Mouse (Mus musculus): Measurements from ENCODE around the gene Krt19.

The Krt19 gene

DNA sequence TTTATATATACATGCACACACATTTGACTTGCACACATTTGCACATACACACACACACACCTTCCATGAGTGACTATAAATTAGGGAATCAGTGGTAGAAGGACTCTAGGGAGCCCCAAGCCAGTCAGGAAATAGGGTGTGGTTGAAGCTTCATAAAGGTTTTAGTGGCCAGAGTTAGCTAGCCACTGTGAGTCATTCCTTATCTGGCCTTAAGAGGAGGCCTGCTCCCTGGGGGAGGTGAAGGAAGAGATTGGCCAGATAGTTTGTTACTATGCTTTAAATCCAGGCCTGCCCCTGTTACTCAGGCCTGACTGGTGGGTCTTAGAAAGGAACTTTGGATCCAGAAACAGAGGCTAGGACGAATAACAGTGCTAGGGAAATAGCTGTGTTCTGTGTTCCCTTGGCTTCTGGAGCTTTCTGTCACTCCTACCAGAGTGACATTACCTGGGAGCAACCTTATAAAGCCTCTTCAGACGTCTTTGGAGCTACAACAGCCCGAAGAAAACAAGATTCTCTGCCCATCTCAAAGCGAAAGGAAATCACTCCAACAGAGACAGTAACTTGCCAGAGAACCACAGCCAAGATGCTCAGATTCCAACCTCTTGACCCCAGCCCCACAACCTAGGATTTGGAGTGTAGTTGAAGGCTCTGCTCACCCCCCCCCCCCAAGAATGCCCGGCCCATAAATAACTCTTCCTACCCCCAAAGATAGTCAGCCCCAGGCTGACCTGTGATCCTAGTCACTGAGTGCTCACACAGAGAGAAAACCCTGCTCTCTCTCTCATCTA lies 705 bp downstream of the Krt19 start:
- TF ChIP-seq GATA4 (IDR thresholded peaks at IDR 0.05; ENCODE audit: insufficient replicate concordance, low read length): no peak

DNA sequence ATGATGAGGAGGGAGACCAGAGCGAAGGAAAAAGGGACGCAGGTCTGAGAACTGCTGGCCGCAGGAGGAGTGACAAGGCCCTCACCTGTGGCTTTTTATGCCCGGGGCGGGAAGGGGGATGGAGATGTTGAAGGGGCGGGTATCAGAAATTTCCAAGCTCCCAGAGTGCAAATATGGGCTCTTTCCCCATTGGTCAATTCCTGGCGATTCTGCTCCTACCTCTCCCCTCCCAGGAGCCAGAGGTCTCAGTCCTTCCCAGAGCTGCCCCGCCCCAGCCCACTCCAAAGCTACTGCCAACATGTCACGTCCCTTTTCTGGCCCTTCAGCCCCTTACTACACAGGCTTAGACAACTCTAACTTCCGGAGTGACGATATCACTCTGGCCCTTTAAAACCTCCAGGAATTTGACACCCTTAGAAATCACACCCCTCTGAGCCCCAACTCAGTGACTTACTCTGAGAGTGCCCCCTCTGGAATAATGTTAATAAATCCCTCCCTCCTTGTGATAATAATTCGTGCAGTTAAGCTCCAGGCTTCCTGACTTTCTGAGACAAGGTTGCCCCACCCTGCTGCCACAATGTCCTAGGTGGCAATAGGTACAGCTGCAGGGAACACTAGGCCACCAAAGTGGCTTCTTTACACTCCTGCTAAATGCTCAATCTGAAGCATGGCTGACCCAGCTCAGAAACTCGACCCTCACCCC lies 2.5 kb downstream of the Krt19 start:
- TF ChIP-seq GATA4 (IDR thresholded peaks at IDR 0.05; ENCODE audit: insufficient replicate concordance, low read length): no peak

DNA sequence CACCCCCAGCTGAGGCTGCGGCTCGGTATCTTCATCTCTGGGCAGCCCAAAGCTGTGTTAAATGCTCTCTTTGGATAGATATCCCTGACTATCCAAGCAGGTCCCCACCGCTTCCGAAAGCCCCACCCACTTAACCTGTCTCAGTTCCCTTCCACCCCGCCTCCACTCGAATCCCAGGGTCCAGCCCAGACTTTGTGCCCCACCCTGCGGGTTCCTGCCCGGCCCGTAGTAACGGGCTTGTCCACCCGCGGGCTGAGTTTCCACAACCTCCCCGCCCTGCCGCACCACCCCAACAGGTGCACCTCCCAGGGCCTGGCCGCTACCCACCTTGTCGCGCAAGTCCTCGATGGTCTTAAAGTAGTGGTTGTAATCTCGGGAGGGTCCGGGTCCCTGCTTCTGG lies 3.4 kb downstream of the Krt19 start:
- no peak for TF ChIP-seq GATA4 (IDR thresholded peaks at IDR 0.05; ENCODE audit: insufficient replicate concordance, low read length)

DNA sequence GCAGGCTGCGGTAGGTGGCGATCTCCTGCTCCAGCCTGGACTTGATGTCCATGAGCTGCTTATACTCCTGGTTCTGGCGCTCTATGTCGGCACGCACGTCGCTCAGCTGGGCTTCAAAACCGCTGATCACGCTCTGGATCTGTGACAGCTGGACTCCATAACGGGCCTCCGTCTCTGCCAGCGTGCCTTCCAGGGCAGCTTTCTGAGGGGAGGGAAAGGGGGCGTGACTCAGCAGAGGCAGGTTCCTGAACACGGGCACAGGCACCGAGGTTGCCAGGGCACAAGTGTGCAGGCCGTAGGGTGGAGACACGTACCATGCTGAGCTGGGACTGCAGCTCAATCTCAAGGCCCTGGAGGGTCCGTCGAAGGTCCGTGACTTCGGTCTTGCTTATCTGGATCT lies 7.5 kb downstream of the Krt19 start:
- no peak for TF ChIP-seq GATA4 (IDR thresholded peaks at IDR 0.05; ENCODE audit: insufficient replicate concordance, low read length)

DNA sequence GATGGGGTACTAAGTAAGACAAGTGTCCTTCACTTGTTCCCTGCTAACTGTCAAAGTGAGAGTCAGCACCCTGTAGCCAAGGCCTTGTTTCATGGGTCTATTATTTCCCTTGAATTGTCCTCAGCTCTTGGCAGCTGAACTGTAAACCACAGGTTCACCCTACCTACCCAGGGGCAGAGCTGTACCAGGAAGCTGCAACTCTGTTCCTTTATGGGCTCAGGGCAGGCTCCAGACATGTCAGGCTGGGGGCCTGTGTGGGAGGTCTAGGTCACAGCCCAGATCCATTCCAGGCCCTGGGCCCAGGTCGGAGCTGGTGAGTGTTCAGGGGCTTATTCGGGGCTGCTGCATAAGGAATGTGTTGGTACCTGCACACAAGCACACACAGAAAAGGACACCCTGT lies 9.1 kb downstream of the Krt19 start:
- TF ChIP-seq GATA4 (IDR thresholded peaks at IDR 0.05; ENCODE audit: insufficient replicate concordance, low read length): no peak

DNA sequence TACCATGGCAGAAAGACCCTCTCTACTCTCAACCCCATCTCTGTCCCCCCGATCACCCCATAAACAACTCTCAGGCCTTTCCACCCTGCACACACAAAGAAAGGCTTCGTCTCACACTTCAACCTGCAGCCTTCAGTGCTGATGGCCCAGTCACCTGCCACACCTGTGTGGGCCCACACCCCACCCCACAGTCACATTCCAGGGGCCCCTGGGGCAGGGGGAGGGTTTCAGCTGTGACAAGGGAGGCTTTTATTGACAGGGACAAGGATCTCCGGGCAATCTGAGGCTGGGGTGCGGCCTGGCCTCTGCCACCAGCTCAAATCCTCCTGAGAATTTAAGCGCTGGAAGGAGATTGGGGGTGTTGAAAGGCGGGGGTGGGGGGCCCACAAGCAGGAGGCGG lies 9.7 kb downstream of the Krt19 start:
- no peak for TF ChIP-seq GATA4 (IDR thresholded peaks at IDR 0.05; ENCODE audit: insufficient replicate concordance, low read length)

DNA sequence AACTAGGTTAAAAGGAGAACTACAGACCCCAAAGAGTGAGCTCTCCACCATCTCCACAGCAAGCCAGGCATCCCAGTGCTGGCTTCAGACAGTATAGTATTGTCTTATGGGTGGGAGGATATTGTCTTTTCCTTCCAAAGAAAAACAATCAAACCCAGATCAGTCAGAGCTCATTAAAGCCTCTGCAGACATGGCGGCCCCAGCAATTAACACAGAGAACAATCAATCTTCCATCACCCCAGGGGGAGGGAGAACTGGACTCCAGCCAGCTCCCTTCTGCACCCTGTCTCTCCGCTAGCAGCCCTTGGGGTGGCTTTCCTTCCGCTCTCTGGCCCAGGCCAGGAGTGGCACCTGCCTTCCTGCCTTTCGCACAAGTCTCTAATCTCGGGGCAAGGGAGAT lies 10.8 kb downstream of the Krt19 start:
- TF ChIP-seq GATA4 (IDR thresholded peaks at IDR 0.05; ENCODE audit: insufficient replicate concordance, low read length): no peak

DNA sequence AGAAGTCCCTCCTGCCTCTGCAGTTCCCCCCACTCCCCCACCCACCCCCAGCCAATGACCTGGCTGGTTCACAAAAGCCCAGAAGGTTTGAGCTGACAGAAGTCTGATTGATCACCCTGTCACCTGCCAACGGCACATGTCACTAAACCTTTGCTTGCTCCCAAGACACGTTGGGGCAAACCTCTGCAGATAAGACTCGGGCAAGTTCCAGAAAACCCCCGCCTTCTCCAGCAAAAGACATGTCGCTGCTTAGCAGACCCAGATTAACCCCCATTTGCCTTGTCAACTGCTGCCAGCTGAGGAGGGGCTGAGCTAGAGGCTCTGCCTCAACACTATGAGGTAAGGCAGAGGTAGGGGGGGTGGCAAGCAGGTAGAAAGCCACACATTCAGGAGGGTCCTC lies 11.9 kb downstream of the Krt19 start:
- TF ChIP-seq GATA4 (IDR thresholded peaks at IDR 0.05; ENCODE audit: insufficient replicate concordance, low read length): no peak

DNA sequence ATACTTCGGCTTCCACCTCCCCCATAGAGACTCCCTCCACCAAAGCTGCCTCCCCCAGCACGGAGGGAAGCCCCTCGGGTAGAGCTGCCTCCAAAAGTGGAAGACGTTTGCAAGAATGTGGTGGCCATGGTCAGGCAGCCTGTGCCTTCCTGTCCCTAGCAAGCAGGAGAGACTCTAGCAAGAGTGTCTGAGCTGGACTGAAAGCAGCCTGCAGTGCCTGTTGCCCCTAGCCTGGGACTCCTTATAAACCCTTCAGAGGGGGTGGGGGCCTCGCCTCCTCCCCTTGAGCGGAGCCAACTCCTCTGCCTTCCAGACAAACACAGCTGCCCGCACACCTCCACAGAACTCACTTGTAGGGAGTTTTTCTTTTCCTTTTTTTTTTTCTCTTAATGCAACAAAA lies 12.7 kb downstream of the Krt19 start, which contains the start of gene Krt15:
Krt15 (minus strand) TSS at position 198 of the 400 bp plus-strand sequence.
- TF ChIP-seq GATA4 (IDR thresholded peaks at IDR 0.05; ENCODE audit: insufficient replicate concordance, low read length): no peak

DNA sequence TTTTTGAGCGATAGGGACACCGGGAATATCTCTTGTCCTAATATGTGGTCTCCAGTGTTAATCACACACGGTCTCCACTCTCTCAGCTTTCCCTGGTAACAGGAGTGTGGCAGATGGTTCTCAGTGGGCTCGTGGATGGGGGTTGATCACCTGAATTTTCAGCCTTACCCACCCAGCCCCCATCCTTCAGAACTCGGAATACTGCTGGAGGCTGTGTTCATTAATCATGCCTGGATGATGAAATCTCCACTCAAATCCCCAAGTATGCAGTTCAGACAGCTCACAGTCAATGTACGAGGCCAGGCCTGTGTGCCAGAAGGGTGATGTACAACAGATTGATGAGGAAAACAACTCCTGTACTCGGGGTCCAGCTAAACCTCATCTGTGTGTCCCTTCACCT lies 23.6 kb downstream of the Krt19 start:
- TF ChIP-seq GATA4 (IDR thresholded peaks at IDR 0.05; ENCODE audit: insufficient replicate concordance, low read length): no peak

DNA sequence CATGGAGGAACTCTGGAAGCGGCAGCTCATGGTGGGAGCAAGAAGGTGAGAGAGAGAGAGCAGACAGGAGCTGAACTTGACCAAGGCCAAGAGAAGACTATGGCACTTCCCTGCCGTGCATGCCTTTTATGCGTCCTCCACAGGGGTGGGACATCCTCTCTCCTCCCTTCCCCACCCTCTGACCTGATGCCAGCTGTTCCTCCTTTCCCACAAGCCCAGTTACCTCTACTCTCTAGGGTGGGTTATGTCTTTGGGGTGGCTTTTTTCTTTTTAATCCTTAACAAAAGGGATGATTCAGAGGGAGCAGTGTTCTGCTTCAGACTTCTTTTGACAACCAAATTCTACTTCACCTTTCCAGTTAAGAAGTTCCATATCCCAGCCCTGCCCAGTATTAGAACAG lies 27.0 kb downstream of the Krt19 start, which contains the start of gene Krt13:
Krt13 (minus strand) TSS at position 101 of the 400 bp plus-strand sequence.
- TF ChIP-seq GATA4 (IDR thresholded peaks at IDR 0.05; ENCODE audit: insufficient replicate concordance, low read length): no peak

DNA sequence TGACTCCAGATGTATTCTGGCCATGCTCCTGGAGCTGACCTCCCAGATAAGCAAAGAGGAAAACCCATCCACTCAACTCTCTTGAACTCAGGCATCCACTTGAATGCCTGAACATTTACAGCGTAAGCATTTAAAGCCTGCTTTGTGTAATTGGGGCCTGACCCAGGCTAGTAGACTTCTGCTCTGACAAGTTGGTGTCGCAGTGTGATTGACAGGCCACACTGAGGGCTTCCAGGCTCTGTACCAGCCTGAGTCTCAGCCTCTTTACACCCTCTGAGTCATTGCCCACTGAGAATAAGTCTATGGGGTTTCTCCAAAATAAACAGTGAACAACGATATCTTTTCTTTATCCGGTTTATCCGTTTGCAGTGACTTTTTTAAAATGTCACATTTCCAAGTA lies 28.1 kb downstream of the Krt19 start:
- TF ChIP-seq GATA4 (IDR thresholded peaks at IDR 0.05; ENCODE audit: insufficient replicate concordance, low read length): no peak

DNA sequence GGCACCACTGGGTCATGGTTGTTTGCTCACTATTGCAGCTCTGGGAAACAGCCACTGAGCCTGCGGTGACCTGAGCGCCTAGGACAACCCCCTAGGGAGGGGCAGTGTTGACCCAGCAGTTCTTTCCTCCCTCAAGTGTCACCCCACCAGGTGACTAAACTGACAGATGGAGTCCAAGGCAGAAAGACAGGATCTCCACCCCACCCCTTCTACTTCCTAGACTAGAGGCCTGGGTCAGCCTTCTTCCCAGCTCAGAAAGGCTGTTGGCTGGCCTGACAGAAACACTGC lies 34.8 kb downstream of the Krt19 start:
- TF ChIP-seq GATA4 (IDR thresholded peaks at IDR 0.05; ENCODE audit: insufficient replicate concordance, low read length): no peak

DNA sequence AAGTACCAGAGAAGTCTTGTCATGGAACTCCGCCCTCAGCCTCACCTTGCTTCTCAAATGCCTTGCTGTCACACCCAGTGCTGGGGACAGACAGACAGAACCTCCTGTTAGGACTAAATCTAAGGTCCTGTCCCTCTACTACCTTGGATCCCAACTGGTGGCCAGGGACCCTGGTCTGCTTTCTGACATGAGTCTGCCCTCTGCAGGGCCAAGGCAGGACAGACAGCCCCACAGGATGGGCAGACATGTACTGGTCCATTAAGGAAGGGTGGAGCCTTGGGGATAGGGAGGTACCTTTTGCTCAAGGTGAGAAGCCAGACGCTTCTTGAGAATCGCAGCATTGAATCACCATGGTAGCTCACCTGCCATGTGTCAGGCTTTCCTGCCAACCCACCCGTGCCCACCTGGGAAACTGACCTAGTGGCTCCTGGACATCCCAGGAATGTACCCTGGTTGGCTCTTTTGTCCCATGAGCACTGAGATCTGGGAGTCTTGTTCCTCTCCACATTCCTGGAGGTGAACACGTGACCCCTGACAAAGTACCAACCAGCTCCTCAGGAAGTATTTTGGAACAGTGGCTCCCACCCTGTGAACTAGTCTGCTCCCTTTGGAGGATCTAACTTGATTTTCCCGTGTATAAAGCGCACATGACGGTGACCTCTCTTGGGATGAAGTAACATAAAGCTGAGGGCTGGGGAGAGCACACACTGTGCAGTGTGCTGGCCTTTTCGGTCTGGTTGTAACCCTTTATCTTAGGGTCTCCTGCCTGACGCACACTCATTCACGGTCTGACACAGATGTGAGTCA lies 35.3 kb downstream of the Krt19 start:
- no peak for TF ChIP-seq GATA4 (IDR thresholded peaks at IDR 0.05; ENCODE audit: insufficient replicate concordance, low read length)

DNA sequence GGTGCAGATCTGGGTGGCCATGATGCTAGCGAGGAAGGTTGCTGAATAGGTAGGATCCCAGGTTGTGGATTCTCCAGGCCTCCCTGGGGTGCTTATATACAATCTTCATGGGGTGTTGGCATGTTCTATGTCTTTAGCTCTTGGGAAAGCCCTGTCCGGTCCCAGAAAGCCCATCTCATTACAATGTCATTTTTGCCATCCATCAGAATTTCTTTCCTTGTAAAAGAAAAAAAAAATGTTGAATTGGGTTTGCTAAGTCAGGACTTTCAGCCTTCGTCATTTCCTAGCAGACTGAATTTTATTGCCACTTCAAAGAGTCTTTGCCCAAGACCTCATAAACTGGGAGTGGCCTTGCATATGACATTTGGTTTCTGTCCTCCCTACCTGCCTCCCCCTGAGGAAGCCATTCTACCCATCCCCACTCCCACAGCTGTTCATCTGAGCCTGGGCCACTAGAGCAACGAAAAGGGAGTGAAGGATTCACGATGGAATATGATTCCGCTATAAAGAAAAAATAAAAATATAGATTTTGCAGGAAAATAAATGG lies 42.8 kb downstream of the Krt19 start, which contains the start of gene Krt36:
Krt36 (minus strand) TSS at position 51 of the 547 bp plus-strand sequence.
- no peak for TF ChIP-seq GATA4 (IDR thresholded peaks at IDR 0.05; ENCODE audit: insufficient replicate concordance, low read length)
